Mouse (Mus musculus) right cerebral cortex, postnatal 10 days (tissue): ENCODE measurements around the gene Gnl2.

Experiments used
- DNase-seq, 2 experiments: peaks; one replicate each; pipeline ENCODE4 v3.0.0; 2021; ENCODE audit warnings: low spot score in 2 of 2

Gene Gnl2

DNA sequence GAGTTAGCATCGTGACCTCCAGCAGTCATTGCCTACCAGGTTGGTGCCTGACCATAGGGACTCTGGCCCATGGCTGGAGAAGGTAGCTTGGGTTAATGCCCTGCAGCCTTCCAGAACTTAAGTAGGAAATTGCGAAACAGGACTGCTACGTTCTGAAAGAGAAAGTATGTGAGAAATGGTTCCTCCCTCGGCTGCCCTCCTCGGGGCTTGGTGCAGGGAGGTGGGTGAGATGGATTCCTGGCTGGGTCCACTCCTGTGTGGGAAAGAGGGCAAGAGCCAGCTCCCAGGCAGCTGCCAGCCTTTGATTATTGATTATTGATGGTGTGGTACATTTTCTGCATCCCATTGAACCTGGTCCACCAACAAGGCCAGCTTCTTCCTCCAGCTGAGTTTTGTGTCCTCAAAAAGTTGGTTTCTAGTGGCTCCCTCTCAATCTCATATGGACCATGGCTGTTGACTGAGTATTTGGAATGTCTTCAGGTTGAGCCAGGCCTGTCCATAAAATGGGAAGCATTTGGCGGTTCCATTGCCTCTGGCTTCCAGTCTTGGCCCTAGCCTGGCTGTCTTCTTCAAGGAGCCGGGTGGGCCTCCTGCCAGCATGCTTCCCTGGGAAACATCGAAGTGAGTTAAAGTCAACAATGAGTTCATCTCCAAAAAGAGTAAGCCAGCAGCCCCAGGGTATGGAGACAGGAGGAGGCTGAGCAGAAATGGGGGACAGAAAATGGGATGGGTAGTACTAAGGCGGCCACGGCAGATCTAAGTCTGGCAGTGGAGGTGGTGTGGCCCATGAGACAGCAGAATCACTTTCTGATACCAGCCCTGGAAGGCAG lies at the start of gene Gnl2:
Gnl2 (plus strand) TSS at position 780 of the 830 bp plus-strand sequence.
- no peak for DNase-seq

DNA sequence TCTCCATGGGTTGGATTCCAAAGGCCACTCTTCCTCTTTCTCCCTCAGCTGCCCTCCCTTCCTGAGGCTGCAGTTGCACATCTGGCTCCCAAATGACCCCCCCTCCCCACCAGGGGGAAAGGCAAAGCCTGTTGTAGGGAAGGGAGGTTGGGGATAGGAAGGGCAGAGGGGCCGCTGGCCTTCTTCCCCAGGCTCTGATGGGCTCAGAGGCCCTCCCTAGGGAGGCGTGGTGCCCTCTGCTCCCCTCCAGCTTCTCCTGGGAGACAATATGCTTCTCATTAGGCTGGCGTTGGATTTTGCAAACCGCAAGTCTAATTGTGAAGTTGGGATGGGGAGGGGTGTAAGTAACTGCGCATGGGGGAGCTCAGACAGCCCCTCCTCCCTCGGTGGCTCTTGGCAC lies 47.7 kb upstream of the Gnl2 start:
- DNase-seq: no peak

DNA sequence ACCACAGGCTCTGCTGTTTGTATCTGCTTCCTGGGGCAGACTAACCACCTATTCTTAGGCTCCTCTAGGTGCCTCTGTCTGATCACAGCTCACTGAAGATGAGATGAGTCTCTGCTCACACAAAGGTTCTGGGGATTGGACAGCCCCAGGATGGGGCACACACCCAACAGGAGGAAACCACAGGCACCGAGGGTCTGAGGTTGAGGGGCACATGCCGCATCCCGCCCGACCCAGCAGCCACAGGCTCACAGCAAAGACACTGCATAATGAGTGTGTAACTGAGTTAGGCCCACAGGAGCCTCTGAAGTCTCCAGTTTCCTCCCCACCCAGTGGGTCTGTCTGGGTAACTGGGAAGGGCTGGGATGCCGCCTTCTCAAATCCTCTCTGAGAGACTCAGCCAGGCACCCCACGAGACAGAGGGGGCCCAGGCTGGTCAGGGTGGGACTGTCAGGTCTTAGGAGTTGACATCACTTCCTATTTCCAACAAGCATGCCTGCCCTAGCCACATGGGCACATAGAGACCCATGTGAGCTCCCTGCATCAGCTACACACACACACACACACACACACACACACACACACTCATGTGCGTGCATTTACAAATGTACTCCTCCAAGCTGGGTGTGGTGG lies 47.1 kb upstream of the Gnl2 start:
- no peak for DNase-seq

DNA sequence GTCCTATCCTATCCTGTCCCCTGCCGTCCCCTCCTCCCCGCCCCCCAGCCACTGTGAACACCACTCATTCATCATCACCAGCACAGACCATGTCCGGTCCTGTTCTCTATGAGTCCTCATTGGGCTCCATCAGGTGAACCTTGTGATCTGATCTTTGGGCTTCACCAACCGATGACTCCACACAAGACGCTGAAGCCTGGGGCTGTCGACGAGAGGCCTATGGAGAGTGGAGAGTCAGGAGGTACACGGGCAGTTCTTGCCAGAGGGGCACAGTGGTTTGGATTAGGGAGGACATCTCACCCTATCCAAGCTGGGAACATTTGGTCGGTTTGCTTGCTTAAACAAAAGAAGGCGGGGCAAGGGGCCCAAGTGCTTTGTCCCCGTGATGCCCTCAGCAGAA lies 46.2 kb upstream of the Gnl2 start:
- DNase-seq: no peak

DNA sequence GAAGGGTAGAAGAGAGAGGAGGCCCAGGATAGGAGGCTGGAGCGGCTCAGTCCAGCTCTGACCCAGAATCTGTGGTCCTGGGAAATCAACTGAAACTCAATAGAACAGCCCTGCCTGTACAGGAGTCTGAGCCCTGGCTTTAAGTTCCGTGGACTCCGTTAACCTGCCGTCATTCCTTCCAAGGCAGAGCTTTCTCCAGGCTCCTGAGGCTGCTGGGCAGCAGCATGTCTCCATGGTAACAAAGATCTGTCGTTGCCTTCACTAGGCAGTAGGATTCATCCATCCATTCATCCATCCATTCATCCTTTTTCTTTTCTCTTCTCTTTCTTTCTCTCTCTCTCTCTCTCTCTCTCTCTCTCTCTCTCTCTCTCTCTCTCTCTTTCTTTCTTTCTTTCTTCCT lies 45.7 kb upstream of the Gnl2 start:
- DNase-seq: peak in 1 of 2 experiments; percentile 54

DNA sequence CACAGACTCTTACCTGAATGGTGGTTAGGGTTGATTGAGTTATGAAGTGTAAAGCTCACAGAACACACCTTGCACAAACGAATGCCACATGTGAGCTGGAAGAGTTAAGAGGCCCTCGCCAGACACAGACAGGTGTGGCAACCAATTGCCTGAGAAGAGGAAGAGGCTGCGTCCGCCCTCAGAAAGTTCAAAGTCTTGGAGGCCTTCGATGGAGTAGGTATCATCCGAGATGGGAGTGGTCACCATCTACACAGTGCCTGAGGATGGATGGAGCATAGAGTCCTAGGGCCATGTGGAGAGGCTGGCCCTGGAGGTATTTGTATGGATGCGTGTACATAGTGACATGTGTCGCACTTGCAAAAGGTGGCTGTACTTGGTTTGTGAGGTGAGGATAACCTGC lies 45.3 kb upstream of the Gnl2 start:
- no peak for DNase-seq

DNA sequence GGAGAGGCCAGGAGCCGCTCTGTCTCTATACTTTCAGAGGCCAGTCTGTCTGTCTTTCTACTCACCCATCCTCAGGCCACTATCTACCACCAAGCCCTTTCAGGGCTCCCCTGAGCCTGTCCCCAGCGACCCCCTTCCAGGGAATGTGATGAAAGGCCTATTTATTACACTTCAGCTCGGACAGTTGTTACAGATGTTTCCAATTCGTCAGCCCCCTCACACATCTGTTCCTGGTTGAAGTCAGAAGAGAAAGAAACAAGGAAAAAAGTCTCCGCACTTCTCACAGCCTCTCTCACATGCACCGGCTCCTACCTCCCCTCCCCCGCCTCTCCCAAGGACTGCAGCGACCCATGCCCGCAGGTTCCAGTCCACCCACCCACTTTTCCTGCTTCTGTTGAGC lies 44.1 kb upstream of the Gnl2 start:
- no peak for DNase-seq

DNA sequence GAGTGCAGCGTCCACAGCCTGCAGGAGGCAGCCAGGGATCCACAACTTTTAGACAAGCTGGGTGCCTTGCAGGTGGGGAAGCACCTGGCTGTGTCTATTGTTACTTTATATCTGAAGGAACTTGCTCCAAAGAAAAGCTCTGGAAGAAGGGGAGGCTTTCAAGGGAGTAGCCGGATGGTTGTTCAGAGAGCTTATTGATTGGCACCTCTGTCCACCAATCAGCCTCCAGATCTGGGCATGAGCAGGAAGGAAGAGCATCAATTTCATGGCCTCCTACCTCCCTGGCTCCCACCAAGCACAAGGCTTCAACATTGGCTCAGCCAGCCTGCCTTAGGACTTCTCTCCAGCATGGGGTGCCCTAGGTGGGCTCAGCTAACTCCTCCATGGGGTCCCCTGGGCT lies 43.1 kb upstream of the Gnl2 start:
- DNase-seq: peak; percentile 50 to 51

DNA sequence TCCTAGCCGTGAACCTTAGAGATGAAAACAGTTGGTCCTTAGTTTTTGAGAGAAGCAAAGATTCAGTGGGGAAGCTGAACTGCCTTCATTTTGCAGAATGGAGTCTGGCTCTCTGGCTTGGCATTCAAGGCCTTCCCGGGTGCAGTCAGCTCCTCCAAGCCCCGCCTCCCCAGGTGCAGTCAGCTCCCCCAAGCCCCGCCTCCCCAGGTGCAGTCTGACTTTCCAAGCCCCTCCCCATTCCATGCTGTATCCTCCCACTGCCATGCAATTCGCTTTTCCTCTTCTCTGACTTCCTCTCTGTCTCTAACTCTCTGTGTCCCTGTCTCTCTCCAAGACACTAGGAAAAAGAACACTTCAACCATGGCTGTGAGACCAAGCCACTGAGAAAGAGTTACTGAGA lies 38.2 kb upstream of the Gnl2 start:
- DNase-seq: no peak

DNA sequence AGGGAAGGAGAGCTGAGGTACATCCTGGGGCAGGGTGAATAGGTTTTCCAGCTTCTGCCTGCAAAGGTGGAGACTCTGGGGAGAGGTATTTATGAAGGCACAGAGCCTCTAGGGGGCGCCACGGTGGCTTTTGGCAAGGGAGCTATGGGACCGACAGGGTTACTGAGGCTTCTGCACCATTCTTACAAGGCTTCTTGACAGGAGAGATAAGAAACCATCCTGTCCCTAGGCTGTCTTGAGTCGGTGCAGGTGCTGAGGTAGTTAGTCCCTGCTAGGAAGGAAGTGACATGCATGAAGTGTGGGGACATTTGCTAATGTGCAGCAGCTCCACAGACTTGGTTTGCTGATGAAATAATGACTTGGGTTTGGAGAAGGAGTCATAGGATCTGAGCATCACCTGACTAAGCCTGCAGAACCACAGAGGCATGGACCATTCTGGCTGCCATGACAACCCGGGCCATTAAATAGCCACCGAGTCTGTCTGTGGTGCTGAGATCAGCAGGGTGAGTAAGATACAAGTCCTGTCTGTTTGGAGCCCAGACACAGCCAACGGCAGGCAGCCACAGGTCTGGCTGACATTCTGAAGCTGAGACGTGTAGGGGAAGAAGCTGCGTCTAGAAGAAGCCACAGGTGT lies 32.4 kb upstream of the Gnl2 start:
- peak in 1 of 2 experiments; percentile 38 for DNase-seq

DNA sequence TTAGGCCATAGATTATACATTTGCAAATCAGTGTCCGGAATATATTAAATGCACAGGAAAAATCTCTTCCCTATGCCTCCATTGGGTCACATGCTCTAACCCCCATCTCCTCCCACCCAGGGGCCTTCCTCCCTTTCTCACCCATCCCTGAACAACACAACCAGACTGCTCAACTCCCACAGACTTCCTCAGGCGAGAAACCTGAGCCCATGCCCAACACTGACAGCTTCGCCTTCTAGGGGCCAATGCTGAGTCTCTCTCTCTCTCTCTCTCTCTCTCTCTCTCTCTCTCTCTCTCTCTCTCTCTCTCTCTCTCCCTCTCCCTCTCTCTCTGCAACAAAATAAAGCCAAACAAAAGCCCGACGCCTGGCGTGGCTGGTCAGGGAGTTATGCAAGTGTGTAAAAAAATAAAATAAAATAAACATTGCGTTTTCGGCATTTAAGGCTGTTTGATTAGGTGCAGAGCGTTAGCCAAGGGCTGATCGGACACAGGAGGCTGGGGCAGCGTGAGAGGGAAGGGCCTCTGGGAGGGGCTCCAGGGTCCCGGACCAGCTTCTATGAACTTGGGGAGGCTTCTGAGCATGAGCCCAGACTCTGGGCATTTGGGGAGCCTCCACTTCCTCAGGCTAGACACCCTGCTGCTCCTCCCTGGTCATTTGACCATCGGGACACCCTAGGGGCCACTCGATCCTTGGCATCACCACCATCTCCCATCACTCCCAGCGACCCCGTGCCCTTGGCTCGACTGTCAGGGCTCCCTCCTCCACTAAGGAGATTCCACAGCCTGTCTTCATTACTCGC lies 31.3 kb upstream of the Gnl2 start:
- DNase-seq: peak in 1 of 2 experiments; percentile 37

DNA sequence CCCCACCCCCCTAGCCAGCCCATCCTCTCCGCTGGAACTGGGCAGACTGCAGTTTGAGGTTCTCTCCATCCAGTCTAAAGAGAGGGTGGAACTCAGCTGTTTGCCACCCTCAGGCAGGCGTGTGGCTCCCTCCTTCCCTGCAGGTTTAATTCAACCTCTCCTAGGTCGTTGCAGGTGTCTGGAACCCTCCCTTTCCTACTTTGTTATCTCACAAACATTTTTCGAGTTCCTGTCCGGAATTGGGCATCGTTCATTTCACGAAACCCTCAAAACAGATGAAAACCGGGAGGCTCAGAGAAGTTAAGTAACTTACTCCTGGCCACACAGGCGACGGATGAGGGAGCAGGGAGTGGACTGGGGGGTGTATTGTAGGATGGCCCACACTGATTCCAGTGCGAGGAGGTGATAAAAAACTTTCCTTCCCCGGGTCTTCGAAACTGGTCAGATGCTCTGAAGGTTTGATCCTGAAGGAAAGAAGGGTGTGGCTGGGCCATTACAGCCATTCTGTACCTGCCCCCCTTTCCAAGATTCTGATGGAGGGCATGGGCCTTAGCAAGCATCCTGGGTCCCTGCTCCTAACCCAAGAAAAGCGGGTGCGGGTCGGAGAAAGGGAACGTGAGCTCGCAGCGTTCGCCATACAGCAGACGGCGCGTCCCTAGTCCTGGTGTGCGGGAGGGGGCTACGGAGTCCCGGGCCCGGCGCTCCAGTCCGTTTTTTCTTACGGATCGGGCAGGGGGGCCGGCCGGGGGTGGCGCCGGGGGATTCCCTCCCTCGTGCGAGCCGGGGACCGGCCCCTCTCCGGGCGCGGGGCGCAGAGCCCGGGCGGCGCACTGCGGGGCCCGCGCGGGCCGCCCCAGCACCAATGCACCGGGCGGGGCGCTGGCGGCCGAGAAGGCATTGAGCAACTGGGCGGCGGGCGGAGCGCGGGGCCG lies 30.4 kb upstream of the Gnl2 start, which contains the start of gene Rspo1:
Rspo1 (plus strand) TSS at position 760 of the 932 bp plus-strand sequence.
- peak in 1 of 2 experiments; percentile 22 for DNase-seq

DNA sequence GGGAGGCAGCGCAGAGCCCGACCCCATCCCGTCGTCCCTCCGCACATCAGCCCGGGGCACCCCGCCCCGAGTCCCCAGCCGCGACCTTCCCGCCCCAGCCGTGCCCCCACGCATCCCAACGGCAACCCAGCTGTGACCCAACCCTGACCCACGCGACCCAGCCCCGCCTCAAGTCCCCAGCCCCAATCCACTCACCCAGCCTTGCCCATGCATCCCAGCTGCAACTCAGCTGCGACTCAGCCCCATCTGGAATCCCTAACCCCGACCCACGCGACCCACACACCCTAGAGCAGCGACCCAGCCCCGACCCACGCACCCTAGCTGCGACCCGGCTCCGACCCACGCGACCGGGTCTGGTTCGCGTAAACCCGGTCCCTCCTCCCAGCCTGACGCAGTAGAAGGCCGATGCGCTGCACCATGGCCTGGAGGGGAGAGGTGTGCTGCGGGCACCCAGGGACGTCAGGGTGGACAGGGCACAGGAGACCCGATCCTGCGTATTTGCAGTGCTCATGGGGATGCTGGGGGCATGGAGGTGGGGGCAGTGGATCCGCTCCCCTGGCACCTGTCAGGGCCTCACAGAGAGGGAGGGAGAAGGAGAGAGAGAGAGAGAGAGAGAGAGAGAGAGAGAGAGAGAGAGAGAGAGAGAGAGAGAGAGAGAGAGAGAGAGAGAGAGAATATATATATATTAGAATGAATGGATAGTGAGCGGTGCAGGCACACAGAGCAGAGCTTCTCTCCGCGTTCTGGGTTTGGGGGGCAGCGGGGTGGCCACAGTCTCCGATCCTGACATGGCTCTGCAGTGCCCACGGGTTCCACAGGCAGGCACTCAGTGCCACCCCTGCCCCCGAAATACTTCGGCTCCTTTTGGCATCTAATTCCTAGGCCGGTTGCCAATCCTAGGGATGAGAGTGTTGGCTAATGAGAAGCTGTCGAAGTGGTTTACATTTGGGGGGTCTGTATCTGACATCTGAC lies 29.4 kb upstream of the Gnl2 start:
- peak in 1 of 2 experiments; percentile 20 for DNase-seq

DNA sequence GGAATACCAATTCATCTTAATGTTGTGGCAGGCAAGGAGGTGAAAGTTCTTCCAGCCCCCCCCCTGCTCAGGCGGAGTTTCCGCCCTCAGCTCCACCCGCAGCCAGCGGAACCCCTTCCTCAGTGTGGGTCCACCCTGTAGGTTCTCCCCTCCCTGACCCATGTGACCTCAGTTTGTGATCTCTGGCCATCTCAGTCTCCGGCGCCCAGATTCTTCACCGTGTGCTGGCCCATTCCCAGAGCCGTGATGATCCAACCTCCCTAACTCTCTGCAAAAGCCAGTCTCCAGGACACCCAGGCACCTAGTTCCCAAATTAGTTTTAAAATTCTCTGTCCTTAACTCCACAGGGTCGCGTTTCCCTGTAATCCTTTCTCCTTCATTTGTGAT lies 28.7 kb upstream of the Gnl2 start:
- DNase-seq: peak in 1 of 2 experiments; percentile 17

DNA sequence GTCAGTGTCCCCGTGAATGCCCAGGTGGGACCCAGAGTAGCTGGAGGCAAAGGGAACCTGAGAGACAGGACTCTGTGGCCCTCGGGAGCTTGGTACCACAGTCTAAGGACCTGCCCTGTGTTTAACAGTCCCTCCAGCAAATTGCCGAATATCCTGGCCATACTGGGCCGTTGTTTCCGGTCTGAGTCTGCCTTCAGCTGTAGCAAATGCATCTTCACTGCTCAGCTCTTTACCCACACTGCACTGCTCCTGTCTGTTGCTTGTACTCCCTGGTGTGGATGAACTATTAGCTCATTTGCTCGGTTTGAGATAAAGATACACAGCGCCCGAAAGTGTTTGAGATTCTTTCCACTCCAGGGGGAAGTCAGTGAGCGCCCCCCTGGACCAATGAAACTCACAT lies 28.0 kb upstream of the Gnl2 start:
- peak in 1 of 2 experiments; percentile 20 for DNase-seq

DNA sequence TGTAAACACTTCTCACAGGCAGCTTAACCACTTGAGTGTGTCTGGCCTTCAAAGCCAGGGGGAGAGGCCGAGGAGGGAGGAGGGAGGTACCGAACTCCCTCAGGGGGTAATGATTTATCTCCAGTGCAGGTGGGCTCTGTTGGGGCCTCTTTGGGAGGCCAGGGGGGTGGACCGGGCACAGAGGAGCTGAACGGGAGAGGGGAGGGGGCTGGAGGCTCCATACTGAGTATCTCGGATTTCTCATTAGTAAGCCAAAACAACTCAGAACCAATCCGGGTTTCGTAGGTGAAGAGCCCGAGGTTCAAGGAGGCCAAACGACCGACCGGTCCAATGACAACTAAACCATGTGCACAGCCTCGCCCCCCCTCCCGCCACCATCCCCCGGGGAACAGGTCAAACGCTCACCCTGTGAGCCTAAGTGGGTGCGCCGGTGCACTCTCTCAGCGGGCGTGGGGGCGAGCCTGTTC lies 26.6 kb upstream of the Gnl2 start:
- no peak for DNase-seq

DNA sequence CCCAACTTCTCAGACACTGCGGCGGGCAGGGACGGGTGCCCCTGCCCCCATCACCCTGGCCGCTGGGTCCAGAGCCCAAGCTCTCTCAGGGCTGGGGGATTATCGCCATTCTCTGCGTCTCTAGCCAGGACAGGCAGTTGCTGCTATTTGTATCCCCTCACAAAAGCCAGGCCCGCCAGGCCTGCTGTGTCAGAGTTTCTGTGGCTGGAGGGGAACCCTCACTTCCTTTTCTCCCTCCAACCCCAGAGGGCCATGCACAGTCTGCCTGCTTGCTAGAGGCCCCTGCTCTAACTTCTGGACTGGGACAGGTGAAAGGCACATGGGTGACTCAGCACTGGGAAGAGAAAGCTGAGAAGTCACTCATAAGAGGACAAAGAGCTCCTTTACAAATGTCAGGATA lies 26.1 kb upstream of the Gnl2 start:
- peak in 1 of 2 experiments; percentile 28 for DNase-seq

DNA sequence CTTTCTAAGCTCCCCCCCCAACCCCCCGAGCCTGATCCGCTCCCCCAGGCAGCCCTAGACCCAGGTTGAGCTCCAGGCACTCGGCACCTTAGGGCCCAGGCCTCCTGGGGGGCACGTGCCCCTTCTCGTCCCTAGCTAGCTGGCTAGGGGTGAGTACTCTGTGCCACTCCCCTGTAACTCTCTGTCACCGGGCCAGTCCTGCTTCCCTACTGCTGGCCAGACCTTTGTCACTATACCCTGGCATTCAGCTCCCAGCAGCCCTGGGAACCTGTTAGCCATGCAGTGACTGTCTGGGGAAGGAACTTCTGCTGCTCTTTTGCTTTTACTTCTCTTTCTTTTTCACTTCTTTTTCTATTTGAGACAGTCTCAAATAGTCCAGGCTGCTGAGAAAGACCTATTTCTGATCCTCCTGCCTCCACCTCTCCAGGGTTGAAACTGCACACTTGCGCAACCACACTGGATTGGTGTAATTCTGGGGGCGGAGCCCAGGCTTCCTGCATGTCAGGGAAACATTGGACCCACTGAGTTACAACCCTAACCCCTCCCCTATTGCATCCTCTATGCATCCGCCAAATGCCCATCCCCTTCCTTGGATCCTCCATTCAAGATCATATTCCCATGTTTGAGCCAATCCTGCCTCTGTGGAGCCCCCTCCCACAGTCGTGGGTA lies 18.8 kb upstream of the Gnl2 start:
- no peak for DNase-seq

DNA sequence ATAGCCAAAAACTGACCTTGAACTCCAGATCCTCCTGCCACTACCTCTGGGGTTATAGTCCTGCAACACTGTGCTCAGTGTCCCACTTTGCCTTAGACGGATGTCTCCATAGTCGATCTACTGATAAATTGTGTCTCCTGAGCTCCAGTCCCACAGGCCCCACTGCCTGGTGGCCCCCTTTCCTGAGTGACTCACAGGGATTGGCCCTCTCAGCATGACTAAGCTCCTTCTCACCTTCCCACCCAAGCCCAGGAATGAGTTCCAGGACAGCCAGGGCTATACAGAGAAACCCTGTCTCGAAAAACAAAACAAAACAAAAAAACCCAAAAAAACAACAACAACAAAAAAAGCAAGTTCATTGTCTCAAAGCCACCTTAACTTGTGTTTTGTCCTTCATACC lies 16.8 kb upstream of the Gnl2 start:
- DNase-seq: no peak
